Comparison of ENCODE assay signal across 9 mouse cellular contexts in the genomic region with DNA sequence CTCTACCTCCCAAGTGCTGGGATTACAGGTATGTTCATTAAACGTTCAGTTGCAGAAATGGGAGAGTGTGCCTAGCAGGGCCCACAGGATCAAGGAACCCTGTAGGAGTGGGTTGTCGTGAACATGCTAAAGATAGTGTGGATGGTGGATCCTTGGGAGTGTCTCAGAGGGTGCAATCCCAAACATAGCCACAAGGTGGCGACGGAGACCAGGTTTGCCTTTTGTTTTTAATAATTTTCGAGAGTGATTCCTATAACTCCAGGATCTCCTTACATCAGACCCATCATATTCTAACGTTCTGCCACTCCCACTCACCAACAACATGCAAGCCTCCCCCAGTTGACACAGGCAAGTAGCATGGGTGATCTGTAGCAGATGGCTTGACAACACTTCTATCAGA. TPM values are rescaled to one million over a fixed set of nuclear protein-coding genes. Genes with fewer than 3 reads are reported as not detected.
A peak's percentile ranks its signal among the peaks of the same experiment; 100 is the strongest.
DNase-seq lines count a peak whose midpoint lies in the region; ATAC-seq and TF ChIP-seq lines count a peak whose summit lies in the region.
"Had no signal": no experiment of that assay in that cellular context is flagged by ENCODE, and none has a peak within 500 bp of the region (broad histone marks: within the 10 kb centered on the region; RNA-seq: fewer than 3 reads in every experiment).

No protein-coding gene starts in this region.

- H3K9me3 ChIP-seq in intestine, postnatal 0 days (ENCODE audit: control insufficient read depth): no peaks in the 10 kb centered on the region
- no peaks in the 10 kb centered on the region for H3K9me3 ChIP-seq in limb, embryonic 14.5 days (ENCODE audit: control insufficient read depth, low read length)
- H3K9me3 ChIP-seq: embryonic facial prominence, embryonic 12.5 days had no signal

- no peak overlapping the region for H3K27ac ChIP-seq in intestine, postnatal 0 days (ENCODE audit: low read depth, low read length)
- no peak overlapping the region for H3K27ac ChIP-seq in limb, embryonic 14.5 days (replicated peaks; ENCODE audit: low read depth, low read length)
- H3K27ac ChIP-seq: embryonic facial prominence, embryonic 12.5 days had no signal

- H3K4me1 ChIP-seq in intestine, postnatal 0 days (replicated peaks; ENCODE audit: control insufficient read depth, insufficient read depth, low read length): no peaks in the 10 kb centered on the region
- H3K4me1 ChIP-seq in limb, embryonic 14.5 days (ENCODE audit: control insufficient read depth, insufficient read depth, low read length): peaks cover 7% of the 10 kb centered on the region; the same call in 1 of the 2 replicates

- no peaks in the 10 kb centered on the region for H3K27me3 ChIP-seq in intestine, postnatal 0 days (replicated peaks; ENCODE audit: control insufficient read depth, insufficient read depth, low read length)
- no peaks in the 10 kb centered on the region for H3K27me3 ChIP-seq in limb, embryonic 14.5 days (ENCODE audit: control insufficient read depth, insufficient read depth, low read length)
- H3K27me3 ChIP-seq: embryonic facial prominence, embryonic 12.5 days had no signal

- H3K9ac ChIP-seq in intestine, postnatal 0 days (ENCODE audit: low read depth, low read length): no peak overlapping the region
- H3K9ac ChIP-seq in limb, embryonic 14.5 days (ENCODE audit: low read depth, low read length, severe bottlenecking): no peak overlapping the region
- H3K9ac ChIP-seq: embryonic facial prominence, embryonic 12.5 days had no signal

- no peaks in the 10 kb centered on the region for H3K36me3 ChIP-seq in intestine, postnatal 0 days (ENCODE audit: control insufficient read depth, insufficient read depth)
- no peaks in the 10 kb centered on the region for H3K36me3 ChIP-seq in limb, embryonic 14.5 days (ENCODE audit: control insufficient read depth, insufficient read depth, low read length)
- H3K36me3 ChIP-seq: embryonic facial prominence, embryonic 12.5 days had no signal

- TF ChIP-seq POLR2A in limb, embryonic 14.5 days (IDR thresholded peaks at IDR 0.05; ENCODE audit: borderline replicate concordance, extremely low read depth, insufficient read depth, insufficient read length): no peak

- TF ChIP-seq CTCF in intestine, postnatal 0 days (IDR thresholded peaks at IDR 0.05; ENCODE audit: low read depth): peak; percentile 99

- no peak overlapping the region for H3K4me2 ChIP-seq in intestine, postnatal 0 days (replicated peaks; ENCODE audit: low read depth)
- no peak overlapping the region for H3K4me2 ChIP-seq in limb, embryonic 14.5 days (replicated peaks; ENCODE audit: low read depth, low read length, severe bottlenecking)
- H3K4me2 ChIP-seq: embryonic facial prominence, embryonic 12.5 days had no signal

- H3K4me3 ChIP-seq in intestine, postnatal 0 days (ENCODE audit: low read depth, low read length): no peak overlapping the region
- no peak overlapping the region for H3K4me3 ChIP-seq in limb, embryonic 14.5 days (replicated peaks; ENCODE audit: low read length)
- H3K4me3 ChIP-seq: embryonic facial prominence, embryonic 12.5 days had no signal

- ATAC-seq in intestine, postnatal 0 days: 0 out of 2 replicates have a peak, but pooled peaks have one; percentile 13
- ATAC-seq in limb, embryonic 14.5 days (ENCODE audit: low FRiP score, low read depth): 0 out of 2 replicates have a peak, but pooled peaks have one; percentile 38
- ATAC-seq in monocyte, adult 5-6 weeks (replicated peaks; ENCODE audit: insufficient number of reproducible peaks, low FRiP score, low TSS enrichment, poor library complexity, severe bottlenecking): peak; percentile 28; the same call in 1 of the 2 replicates

- under 1% methylated on average over 6 of the region's 6 CpGs for WGBS in intestine, postnatal 0 days
- 6% methylated on average over 6 of the region's 6 CpGs for WGBS in limb, embryonic 14.5 days

- DNase-seq in urinary bladder, adult 18-20 months (ENCODE audit: low spot score in 2 of 2): peak; percentile 61 to 84
- no peak for DNase-seq in urinary bladder, postnatal 10 days (ENCODE audit: low spot score)
- peak; percentile 94 for DNase-seq in cerebellum, postnatal 14 days
- peak; percentile 89 to 93 for DNase-seq in frontal cortex, postnatal 36 days (ENCODE audit: low spot score in 2 of 2)
- DNase-seq in limb, embryonic 14.5 days (ENCODE audit: low spot score): peak; percentile 74
- peak; percentile 69 to 91 for DNase-seq in spleen, postnatal 4 days (ENCODE audit: low spot score in 2 of 2)

RNA-seq across cellular contexts. Expression of gene Plxnd1, which starts 15.7 kb away (rescaled TPM):
- 8.2 and 9.6 TPM in 2 replicates for polyA plus RNA-seq in intestine, postnatal 0 days (2015; fragmentation: Nextera tagmentation; extraction: Ambion mirVana)
- polyA plus RNA-seq in limb, embryonic 14.5 days (2012; rRNA removed): 61.9 and 74.1 TPM in 2 replicates
- polyA plus RNA-seq in limb, embryonic 14.5 days (2014; fragmentation: Nextera tagmentation; extraction: Ambion mirVana): 39.1 and 50.4 TPM in 2 replicates
- 8.2 to 17.6 TPM (median 17.6 TPM) in 3 replicates for total RNA-seq in monocyte, adult 5-6 weeks (2017)
